Mouse (Mus musculus) myocyte (in vitro differentiated cells): ENCODE results near the gene Cbfb.

ENCODE experiments used
- CEBPB ChIP-seq: IDR thresholded peaks from 2 replicates; pipeline ENCODE4 v1.6.1; 2011; ENCODE audit warnings: mild to moderate bottlenecking, moderate library complexity; ENCODE audit not compliant: poor library complexity, insufficient read depth, severe bottlenecking
- E2F4 ChIP-seq: IDR thresholded peaks from one replicate; pipeline ENCODE4 v1.6.1; 2011; ENCODE audit warnings: mild to moderate bottlenecking, control low read depth, moderate library complexity; ENCODE audit not compliant: insufficient read depth
- MAX ChIP-seq: IDR thresholded peaks from one replicate; pipeline ENCODE4 v1.6.1; 2011; ENCODE audit warnings: low read depth, mild to moderate bottlenecking, control low read depth
- POLR2A ChIP-seq: IDR thresholded peaks from one replicate; pipeline ENCODE4 v1.6.1; 2011; ENCODE audit warnings: low read depth, mild to moderate bottlenecking, control low read depth, moderate library complexity; ENCODE audit not compliant: insufficient read length
- SRF ChIP-seq: IDR thresholded peaks from one replicate; pipeline ENCODE4 v1.6.1; 2011; ENCODE audit warnings: low read depth; ENCODE audit not compliant: control insufficient read depth, insufficient read length
- TCF12 ChIP-seq: IDR thresholded peaks from one replicate; pipeline ENCODE4 v1.6.1; 2011; ENCODE audit warnings: mild to moderate bottlenecking, control low read depth; ENCODE audit not compliant: poor library complexity, insufficient read depth, severe bottlenecking

DNA sequence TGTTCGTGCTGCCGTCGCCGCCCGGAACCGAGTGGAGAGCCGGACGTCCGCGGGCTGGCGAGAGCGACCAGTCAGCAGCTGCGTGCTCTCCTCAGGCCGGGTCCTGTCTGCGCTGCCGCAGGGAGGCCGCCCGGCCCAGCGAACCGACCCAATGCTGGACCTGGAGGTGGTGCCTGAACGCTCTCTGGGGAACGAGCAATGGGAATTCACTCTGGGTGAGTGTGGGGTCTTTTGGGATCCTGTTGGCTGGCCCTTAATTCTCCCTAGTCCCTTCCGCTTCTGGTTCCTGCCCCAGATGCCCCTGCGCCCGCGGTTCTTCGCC is 54.8 kb downstream of the Cbfb start:
- TF ChIP-seq POLR2A (no peak), E2F4 (no peak), SRF (no peak), TCF12 (no peak), MAX (no peak), CEBPB (no peak)
